Mouse (Mus musculus) CD4-positive naive resting alpha-beta T cell, adult 76 days (primary cell): ENCODE data around the gene Spata46. TPM values are rescaled to one million over a fixed set of nuclear protein-coding genes. Genes with fewer than 3 reads are reported as not detected.

Experiments used
- total RNA-seq: library from RNA; stranded (reverse); gene quantifications from one replicate; pipeline ENCODE4 v1.2.4, GENCODE M21; 2023

Gene Spata46
- not detected for total RNA-seq

DNA sequence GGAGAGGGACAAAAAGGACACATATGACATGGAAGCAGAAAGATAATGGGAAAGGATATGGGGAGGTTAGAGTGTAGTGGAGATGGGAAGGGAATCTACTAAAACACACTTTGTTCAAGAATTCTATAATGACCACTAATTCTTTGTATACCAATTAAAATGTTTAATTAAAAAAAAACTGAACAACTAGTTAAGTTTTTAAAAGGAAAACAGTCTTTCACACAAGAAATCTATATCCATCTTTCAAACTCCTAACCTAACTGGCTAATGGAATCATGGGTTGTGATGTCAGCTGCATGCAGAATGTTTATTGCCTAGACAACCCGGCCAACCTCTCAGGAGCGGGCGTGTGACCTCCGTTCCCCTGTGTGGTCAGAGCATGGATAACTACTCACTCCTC, at the start of gene Spata46:
Spata46 (plus strand) TSS at position 301 of the 400 bp plus-strand sequence.

DNA sequence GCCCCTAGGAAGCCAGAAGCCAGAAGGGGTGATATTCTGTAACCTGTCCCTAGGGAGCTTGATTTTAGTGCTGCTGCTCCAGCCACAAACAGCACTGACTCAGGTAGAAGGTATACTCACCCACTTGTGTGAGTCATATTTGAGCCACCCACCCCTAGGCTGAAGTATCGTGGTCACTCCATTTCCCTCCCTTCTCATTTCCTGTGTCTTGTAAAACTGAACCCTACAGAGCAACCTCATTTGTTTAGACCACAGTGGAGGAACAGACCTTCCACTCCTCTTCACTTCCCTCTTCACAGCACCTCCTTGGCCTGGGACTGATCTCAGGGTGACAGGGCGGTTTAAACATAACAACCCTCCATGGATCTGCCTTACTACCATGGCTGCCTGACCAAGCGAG, 31.6 kb upstream of the Spata46 start, which contains the start of gene Sh2d1b1:
Sh2d1b1 (plus strand) TSS at position 305 of the 400 bp plus-strand sequence.

DNA sequence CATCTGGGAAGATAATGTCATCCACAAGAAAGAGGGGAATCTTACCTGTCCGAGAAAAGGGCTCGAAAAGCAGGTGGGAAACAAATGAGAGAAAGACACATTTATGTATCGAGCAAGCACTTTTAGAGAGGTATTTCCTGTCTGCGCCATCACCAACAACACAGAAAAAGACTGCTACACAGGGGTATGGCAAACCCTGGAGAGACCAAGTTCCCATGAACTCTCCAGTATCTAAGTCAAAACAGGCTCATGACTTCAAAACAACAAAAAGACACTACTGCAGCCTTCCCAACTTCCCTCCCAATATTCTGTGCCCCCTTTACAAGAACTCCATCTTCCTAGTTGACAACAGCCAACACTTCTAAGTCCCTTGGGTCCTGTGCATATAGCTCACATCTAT, 2.4 kb upstream of the Spata46 start, which contains the start of gene Gm7694:
Gm7694 (minus strand) TSS at position 101 of the 400 bp plus-strand sequence.

Other genes with a start within 250 kb of the Spata46 start
- gene Ddr2, start 198.0 kb upstream of the Spata46 start, total RNA-seq = not detected
- 43.7 TPM for gene Uap1, start 133.8 kb upstream of the Spata46 start, total RNA-seq
- gene Uhmk1, start 93.4 kb upstream of the Spata46 start, total RNA-seq = 54.6 TPM
- not detected for gene Sh2d1b2, start 76.1 kb upstream of the Spata46 start, total RNA-seq
- gene Sh2d1b1, start 31.5 kb upstream of the Spata46 start, total RNA-seq = 0.64 TPM
- not detected for gene Gm7694, start 2.5 kb upstream of the Spata46 start, total RNA-seq